Mouse (Mus musculus): Measurements from ENCODE around the gene Syn3.

The Syn3 gene

GRCm38 (mm10) chr10:86297307-86297706 is 201.4 kb downstream of the Syn3 start:
- CTCF ChIA-PET = interaction anchor here in 2 of 4 experiments (1.2 to 2.0 kb wide), 2 partner anchors 118 to 206 kb away, joined by 3 to 12 read pairs; no protein-coding TSS in a partner anchor

GRCm38 (mm10) chr10:86296111-86296510 is 202.6 kb downstream of the Syn3 start:
- ChIA-PET CTCF (interaction anchor here (0.5 to 2.0 kb wide), 52 partner anchors 9 to 339 kb away, joined by 3 to 13 read pairs (median 3); partner anchors contain the start of genes Fbxo7 (in 2 of the 4) and Rtcb (in 1 of the 4)), POLR2A (interaction anchor here in 1 of 4 experiments (0.6 kb wide), 1 partner anchor 715 kb away, joined by 4 read pairs; no protein-coding TSS in a partner anchor)

More at GRCm38 (mm10) chr10:86297307-86297706, 201.4 kb downstream of the Syn3 start:
- POLR2A ChIA-PET = interaction anchor here in 1 of 4 experiments (0.6 kb wide), 1 partner anchor 232 kb away, joined by 3 read pairs; no protein-coding TSS in a partner anchor

- CTCF ChIA-PET = interaction anchor here (0.5 to 2.0 kb wide), 37 partner anchors 9 to 338 kb away, joined by 3 to 13 read pairs (median 5); partner anchors contain the start of genes Fbxo7 (in 2 of the 4) and Rtcb (in 1 of the 4)
- POLR2A ChIA-PET = interaction anchor here in 2 of 4 experiments (0.6 kb wide), 2 partner anchors 716 to 1038 kb away, joined by 3 to 4 read pairs; no protein-coding TSS in a partner anchor
Measured at GRCm38 (mm10) chr10:86295454-86296098, 203.1 kb downstream of the Syn3 start.

GRCm38 (mm10) chr10:86294599-86295365 is 203.9 kb downstream of the Syn3 start:
- CTCF ChIA-PET = interaction anchor here (0.5 to 2.0 kb wide), 16 partner anchors 8 to 1930 kb away, joined by 3 to 13 read pairs (median 5); partner anchors contain the start of gene Fbxo7 (in 1 of the 4)
- POLR2A ChIA-PET = interaction anchor here in 2 of 4 experiments (0.6 kb wide), 2 partner anchors 13 to 1039 kb away, joined by 3 read pairs; no protein-coding TSS in a partner anchor

GRCm38 (mm10) chr10:86293880-86294279 is 204.8 kb downstream of the Syn3 start:
- POLR2A ChIA-PET = no interaction called here
- CTCF ChIA-PET = interaction anchor here (0.6 to 1.0 kb wide), 7 partner anchors 9 to 1323 kb away, joined by 3 to 6 read pairs (median 3); no protein-coding TSS in a partner anchor

- ChIA-PET POLR2A (no interaction called here), CTCF (interaction anchor here in 1 of 4 experiments (0.7 kb wide), 1 partner anchor 220 kb away, joined by 5 read pairs; no protein-coding TSS in a partner anchor)
Measured at GRCm38 (mm10) chr10:86290109-86290771, 208.5 kb downstream of the Syn3 start.

GRCm38 (mm10) chr10:86286508-86286907 is 212.2 kb downstream of the Syn3 start:
- ChIA-PET CTCF (interaction anchor here in 3 of 4 experiments (1.7 to 2.2 kb wide), 3 partner anchors 10 kb away, joined by 5 to 9 read pairs (median 6); no protein-coding TSS in a partner anchor), POLR2A (interaction anchor here in 1 of 4 experiments (0.6 kb wide), 1 partner anchor 291 kb away, joined by 3 read pairs; no protein-coding TSS in a partner anchor)

GRCm38 (mm10) chr10:86281238-86281637 is 217.5 kb downstream of the Syn3 start:
- ChIA-PET POLR2A (no interaction called here), CTCF (no interaction called here)

- ChIA-PET CTCF (interaction anchor here in 2 of 4 experiments (0.6 to 1.4 kb wide), 4 partner anchors 16 to 1562 kb away, joined by 3 read pairs; no protein-coding TSS in a partner anchor), POLR2A (no interaction called here)
Measured at GRCm38 (mm10) chr10:86279579-86280168, 219.0 kb downstream of the Syn3 start.

GRCm38 (mm10) chr10:86278481-86278880 is 220.2 kb downstream of the Syn3 start:
- POLR2A ChIA-PET = interaction anchor here in 1 of 4 experiments (0.6 kb wide), 1 partner anchor 320 kb away, joined by 3 read pairs; no protein-coding TSS in a partner anchor
- CTCF ChIA-PET = interaction anchor here in 1 of 4 experiments (0.5 kb wide), 1 partner anchor 98 kb away, joined by 4 read pairs; no protein-coding TSS in a partner anchor

- ChIA-PET CTCF (no interaction called here), POLR2A (no interaction called here)
Measured at GRCm38 (mm10) chr10:86277327-86277726, 221.4 kb downstream of the Syn3 start.

GRCm38 (mm10) chr10:86275585-86275984 is 223.1 kb downstream of the Syn3 start:
- CTCF ChIA-PET = interaction anchor here in 1 of 4 experiments (0.6 kb wide), 1 partner anchor 57 kb away, joined by 3 read pairs; no protein-coding TSS in a partner anchor

GRCm38 (mm10) chr10:86273410-86274191 is 225.1 kb downstream of the Syn3 start:
- POLR2A ChIA-PET = interaction anchor here in 1 of 4 experiments (1.3 to 1.7 kb wide), 3 partner anchors 11 to 29 kb away, joined by 3 to 4 read pairs (median 3); no protein-coding TSS in a partner anchor
- CTCF ChIA-PET = interaction anchor here in 1 of 4 experiments (1.4 kb wide), 1 partner anchor 23 kb away, joined by 4 read pairs; no protein-coding TSS in a partner anchor

More at GRCm38 (mm10) chr10:86275585-86275984, 223.1 kb downstream of the Syn3 start:
- POLR2A ChIA-PET = interaction anchor here in 1 of 4 experiments (0.6 kb wide), 1 partner anchor 25 kb away, joined by 4 read pairs; no protein-coding TSS in a partner anchor

GRCm38 (mm10) chr10:86272826-86273225 is 225.9 kb downstream of the Syn3 start:
- CTCF ChIA-PET = no interaction called here
- POLR2A ChIA-PET = interaction anchor here in 1 of 4 experiments (1.3 to 1.7 kb wide), 3 partner anchors 12 to 28 kb away, joined by 3 to 4 read pairs (median 3); no protein-coding TSS in a partner anchor

- ChIA-PET CTCF (no interaction called here), POLR2A (no interaction called here)
Measured at GRCm38 (mm10) chr10:86270254-86270653, 228.4 kb downstream of the Syn3 start.

GRCm38 (mm10) chr10:86264618-86265017 is 234.1 kb downstream of the Syn3 start:
- ChIA-PET CTCF (no interaction called here), POLR2A (no interaction called here)

- CTCF ChIA-PET = interaction anchor here in 1 of 4 experiments (0.7 kb wide), 1 partner anchor 203 kb away, joined by 3 read pairs; no protein-coding TSS in a partner anchor
- POLR2A ChIA-PET = no interaction called here
Measured at GRCm38 (mm10) chr10:86261725-86262124, 237.0 kb downstream of the Syn3 start.
